Mouse (Mus musculus): ENCODE measurements around the gene Hmx2.

The Hmx2 gene

GRCm38 (mm10) chr7:131548473-131548872 is at the start of gene Hmx2:
TSS of gene Hmx2 (plus strand) at chr7:131548773.
- no peak for DNase-seq (ENCODE audit: low read depth, low spot score)

DNA sequence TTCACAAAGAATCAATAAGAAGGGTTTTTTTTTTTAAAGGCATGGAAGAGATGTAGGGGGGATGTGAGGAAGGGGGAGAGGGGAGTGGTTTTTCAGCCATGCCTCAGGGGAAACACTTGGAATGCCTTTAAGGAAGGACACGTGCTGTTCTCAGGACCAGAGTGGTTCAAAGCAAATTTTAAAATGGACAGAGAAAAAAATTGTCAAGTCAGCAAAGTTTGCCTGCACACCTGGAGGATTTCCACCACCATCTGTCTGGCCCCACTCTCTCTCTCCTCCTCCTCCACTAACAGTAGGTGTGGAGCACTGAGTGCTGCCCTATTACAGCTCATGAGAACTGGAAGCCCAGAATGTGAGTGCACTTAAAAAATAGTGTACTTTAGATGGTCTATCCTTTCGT is 44.8 kb upstream of the Hmx2 start:
- DNase-seq (ENCODE audit: low read depth, low spot score), result no peak

DNA sequence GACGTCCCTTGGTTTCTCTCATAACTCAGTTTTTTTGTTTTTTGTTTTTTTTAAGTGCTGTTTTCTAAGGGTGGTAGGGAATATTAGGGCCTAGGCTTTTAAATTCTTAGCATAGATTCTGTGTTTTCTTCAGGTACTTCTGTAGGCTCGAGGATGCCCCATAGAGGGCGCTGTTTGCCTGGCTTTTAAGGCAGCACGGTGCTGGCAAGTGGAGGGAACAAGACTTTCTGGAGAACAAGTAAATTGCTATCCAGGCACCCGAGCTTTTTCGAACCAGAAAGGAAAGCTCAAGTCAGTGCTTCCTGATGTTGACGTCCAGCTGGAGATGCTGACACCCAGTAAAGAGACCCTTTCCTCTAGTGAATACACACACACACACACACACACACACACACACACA is 8.6 kb upstream of the Hmx2 start:
- DNase-seq (ENCODE audit: low read depth, low spot score), result peak; percentile 82

- DNase-seq (ENCODE audit: low read depth, low spot score), result no peak
Measured at GRCm38 (mm10) chr7:131541184-131542114, 7.1 kb upstream of the Hmx2 start.

- DNase-seq (ENCODE audit: low read depth, low spot score), result peak; percentile 86
Measured at GRCm38 (mm10) chr7:131542115-131542871, 6.3 kb upstream of the Hmx2 start, which contains the start of gene Hmx3. TSS of gene Hmx3 (plus strand) at chr7:131542867.

DNA sequence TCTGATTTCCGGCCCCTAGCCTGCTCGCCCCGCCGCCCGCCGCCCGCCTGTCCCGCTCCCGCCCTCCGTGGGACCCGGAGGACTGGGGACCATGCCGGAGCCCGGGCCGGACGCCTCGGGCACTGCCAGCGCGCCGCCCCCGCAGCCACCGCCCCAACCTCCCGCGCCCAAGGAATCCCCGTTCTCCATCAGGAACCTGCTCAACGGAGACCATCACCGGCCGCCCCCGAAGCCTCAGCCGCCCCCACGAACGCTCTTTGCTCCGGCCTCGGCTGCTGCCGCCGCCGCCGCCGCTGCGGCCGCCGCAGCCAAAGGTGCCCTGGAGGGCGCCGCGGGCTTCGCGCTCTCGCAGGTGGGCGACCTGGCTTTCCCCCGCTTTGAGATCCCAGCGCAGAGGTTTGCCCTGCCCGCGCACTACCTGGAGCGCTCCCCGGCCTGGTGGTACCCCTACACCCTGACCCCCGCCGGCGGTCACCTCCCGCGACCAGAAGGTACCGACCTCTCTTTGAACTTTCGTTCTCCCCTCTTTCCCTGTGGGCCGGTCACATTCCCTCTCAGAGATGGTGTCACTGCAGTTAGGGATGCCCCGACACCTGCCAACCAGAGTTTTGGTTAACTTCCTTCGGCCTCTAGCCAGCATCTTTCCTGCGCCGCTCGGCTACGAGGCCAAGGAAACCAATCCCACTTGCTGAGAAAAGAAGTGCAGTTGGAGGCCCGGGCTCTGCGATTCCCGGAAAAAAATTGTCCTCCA is 5.5 kb upstream of the Hmx2 start:
- peak; percentile 51 for DNase-seq (ENCODE audit: low read depth, low spot score)

DNA sequence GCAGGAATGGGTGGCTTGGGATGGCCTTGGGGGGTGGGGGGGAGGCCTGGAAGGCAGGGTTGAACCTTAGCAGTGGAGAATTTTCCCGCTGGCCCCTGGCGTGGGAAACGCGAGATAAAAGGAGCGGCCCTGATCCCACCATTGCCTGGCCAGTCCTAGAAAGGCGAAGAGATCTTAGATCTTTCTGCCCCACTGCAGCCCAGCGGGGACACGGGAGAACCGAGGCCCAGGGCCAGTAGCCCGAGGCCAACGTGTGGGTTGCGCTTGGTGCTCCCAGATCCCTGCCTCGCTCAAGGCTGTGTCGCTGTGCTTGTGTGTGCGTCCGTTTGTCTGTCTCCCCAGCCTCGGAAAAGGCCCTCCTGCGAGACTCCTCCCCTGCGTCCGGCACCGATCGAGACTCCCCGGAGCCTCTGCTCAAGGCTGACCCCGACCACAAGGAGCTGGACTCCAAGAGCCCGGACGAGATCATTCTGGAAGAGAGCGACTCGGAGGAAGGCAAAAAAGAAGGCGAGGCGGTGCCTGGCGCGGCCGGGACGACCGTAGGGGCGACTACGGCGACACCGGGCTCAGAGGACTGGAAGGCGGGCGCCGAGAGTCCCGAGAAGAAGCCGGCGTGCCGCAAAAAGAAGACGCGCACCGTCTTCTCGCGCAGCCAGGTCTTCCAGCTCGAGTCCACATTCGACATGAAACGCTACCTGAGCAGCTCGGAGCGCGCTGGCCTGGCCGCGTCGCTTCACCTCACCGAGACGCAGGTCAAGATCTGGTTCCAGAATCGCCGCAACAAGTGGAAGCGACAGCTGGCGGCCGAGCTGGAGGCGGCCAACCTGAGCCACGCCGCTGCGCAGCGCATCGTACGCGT is 4.7 kb upstream of the Hmx2 start:
- DNase-seq (ENCODE audit: low read depth, low spot score), result peak; percentile 55

- no peak for DNase-seq (ENCODE audit: low read depth, low spot score)
Measured at GRCm38 (mm10) chr7:131544871-131545270, 3.7 kb upstream of the Hmx2 start.

DNA sequence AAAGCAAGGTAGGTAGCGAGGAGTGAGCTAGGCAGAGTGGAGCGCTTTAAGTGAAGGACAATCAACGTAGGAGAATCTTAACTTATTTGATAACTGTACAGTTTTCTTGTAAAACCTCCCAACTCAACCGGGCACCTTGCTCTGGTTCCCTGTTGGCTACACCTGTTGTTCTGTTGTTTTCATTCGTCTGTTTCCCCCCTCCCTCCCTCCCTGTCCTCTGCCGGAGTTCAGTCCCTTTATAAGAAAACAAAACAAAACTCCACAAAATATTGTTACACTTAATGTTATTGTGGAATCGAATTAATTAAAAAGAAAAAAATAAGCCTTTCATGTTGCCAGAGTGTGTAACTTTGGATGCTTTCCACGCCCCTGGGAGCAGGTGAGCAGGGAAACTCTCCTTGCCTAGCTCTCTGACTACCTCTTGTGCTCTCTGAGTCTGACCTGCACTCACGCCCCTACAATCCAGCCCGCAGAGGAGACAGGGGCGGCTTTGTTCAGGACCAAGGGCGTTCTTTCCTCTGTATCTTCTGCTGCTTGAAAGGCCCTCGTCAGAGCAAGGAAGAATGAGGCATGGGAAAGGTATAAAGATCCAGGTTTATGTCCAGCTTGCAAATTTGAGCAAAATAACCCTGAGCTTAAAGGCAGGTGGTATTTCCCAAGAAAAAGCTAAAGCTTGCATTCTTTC is 2.7 kb upstream of the Hmx2 start:
- no peak for DNase-seq (ENCODE audit: low read depth, low spot score)

GRCm38 (mm10) chr7:131546423-131546822 is 2.1 kb upstream of the Hmx2 start:
- no peak for DNase-seq (ENCODE audit: low read depth, low spot score)

DNA sequence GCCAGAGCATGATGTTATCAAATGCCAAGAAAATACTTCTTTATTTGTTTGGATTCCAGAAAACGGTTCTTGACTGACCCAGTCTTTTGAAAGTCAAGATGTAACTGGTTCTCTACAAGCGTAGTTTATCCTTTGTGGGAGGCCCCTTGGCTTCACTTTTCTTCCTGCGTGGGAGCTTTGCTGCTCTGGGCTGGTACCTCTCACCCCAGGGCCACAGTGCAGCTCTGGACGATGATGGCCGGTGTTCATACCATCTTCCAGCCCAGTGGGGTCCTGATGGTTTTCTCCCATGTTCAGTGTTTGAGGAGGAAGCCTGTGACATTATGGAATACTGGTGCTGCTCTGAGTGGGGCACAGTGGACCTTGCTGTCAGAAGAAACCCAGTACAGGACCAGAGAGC is 1.1 kb upstream of the Hmx2 start:
- DNase-seq (ENCODE audit: low read depth, low spot score), result no peak

DNA sequence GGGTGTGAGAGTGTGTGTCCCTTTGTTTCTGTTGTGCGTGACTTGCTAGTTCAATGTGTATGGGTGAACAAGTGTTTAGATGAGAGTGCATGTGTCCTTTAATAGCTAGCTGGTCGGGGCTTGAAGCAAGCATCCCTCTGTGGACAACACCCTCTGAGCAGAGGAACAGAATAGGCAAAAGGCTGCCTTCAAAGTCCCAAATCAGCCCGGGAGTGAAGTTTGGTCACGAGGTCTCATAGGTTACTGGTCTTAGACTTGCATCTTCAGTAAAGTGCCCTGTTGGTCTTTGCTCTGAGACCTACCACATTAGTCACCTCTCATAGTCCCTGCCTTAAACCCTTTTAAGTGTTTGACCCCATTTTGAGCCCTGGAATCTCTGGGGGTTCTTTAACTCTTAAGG is 2.9 kb downstream of the Hmx2 start:
- peak; percentile 25 for DNase-seq (ENCODE audit: low read depth, low spot score)

- no peak for DNase-seq (ENCODE audit: low read depth, low spot score)
Measured at GRCm38 (mm10) chr7:131551931-131552741, 3.6 kb downstream of the Hmx2 start.

DNA sequence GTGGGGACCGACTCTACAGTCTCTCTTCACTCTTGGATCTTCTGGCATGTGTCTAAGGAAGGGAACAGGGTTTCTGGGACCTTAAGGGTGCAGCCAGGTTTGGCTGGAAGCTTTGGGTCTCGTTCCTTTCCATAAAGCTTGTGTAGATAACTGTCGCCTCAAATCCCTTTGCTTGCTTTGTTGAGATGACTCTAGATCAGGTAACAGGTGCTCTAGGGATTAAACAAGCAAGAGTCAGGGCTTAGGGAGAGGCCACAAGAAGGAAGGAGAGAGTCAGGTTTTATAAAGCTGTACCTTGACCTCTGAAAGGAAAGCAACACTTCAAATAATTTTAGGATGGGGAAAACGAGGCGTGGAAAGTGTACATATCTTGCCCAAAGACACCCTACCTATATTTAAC is 4.2 kb downstream of the Hmx2 start:
- no peak for DNase-seq (ENCODE audit: low read depth, low spot score)

GRCm38 (mm10) chr7:131553771-131554175 is 5.2 kb downstream of the Hmx2 start:
- DNase-seq (ENCODE audit: low read depth, low spot score), result peak; percentile 72

DNA sequence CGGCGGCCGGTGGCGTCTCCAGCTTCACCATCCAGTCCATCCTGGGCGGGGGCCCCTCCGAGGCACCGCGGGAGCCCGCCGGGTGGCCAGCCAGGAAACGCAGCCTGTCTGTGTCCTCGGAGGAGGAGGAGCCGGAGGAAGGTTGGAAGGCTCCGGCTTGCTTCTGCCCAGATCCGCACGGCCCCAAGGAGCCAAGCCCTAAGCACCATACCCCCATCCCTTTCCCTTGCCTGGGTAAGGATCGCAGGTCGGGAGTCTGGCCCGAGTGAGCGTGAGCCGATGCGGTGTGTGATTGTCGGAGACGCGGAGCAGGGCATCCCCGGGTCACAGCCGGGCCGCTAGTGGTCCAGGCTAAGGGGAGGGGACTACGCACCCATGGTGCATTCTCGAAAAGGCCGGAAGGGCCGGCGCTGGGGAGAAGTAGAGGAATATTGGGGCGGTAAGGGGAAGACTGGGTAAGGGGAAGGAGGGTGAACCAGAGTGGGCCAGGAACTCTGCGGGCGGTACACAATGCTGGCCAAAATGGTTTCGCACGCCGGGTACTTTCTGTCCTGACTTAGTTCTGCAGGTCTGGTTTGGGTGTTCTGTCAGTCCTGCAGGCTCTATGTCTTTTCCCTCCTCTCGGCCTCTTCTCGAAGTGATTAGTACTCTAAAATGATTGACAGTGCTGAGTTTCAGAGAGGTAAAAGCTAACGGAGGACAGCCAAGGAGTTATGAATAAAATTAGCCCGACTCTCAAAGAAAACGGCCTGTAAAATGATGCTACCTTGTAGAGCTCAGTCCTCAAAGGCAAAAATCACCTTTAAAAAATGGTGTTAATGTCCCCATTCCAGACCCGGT is 6.0 kb downstream of the Hmx2 start:
- DNase-seq (ENCODE audit: low read depth, low spot score), result peak; percentile 51

DNA sequence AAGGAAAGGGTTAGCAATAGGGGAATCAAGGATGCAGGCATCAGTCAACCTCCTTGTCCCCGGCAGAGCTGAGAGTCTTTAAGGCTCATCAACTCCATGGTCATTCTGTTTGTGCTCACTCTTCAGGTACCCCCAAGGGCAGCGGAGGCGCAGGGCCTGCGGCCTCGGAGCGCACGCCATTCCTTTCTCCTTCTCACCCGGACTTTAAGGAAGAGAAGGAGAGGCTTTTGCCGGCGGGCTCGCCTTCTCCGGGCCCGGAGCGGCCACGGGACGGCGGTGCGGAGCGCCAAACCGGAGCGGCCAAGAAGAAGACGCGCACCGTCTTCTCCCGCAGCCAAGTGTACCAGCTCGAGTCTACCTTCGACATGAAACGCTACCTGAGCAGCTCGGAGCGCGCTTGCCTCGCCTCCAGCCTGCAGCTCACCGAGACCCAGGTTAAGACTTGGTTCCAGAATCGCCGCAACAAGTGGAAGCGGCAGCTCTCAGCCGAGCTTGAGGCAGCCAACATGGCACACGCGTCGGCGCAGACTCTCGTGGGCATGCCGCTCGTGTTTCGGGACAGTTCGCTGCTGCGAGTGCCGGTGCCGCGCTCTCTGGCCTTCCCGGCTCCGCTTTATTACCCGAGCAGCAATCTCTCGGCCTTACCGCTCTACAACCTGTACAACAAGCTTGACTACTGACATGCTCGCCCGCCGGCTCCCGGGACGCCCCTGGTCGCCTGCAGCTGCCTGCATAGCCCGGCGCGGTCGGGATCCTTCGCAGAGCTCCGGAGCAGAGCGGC is 6.9 kb downstream of the Hmx2 start:
- DNase-seq (ENCODE audit: low read depth, low spot score), result peak; percentile 64

DNA sequence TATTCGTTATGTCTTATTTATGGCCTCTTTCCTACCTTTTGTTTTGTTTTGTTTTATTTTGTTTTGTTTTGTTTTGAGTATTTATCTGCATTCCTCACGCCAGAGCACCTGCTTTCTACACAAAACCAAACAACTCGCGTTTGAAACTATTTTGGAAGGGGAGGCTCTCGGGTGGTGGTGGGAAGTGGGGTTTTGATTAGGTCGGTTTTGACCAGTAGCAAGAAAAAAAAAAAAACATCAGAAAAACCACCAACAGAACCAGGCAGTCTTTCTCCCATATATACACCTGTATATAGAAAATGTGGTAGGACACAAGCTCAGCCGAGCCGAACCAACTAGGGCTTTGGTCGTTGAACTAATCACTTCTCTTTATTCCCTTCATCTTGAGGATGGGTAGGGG is 7.5 kb downstream of the Hmx2 start:
- no peak for DNase-seq (ENCODE audit: low read depth, low spot score)
